Mouse (Mus musculus) heart, postnatal 14 days (tissue): ENCODE data around the gene Cldnd1. TPM values are rescaled to one million over a fixed set of nuclear protein-coding genes. Genes with fewer than 3 reads are reported as not detected.

Experiments used
- DNase-seq, 2 experiments: peaks; one replicate each; pipeline ENCODE4 v3.0.0; 2021 to 2022
- intact Hi-C: fragments of 180-260 bp; cut with DNase I; formaldehyde crosslinking; loops from one replicate; pipeline ENCODE4 v1.15.1; 2025
- total RNA-seq, 2 experiments: library from RNA; stranded (reverse); gene quantifications; 2 replicates each; pipeline ENCODE4 v1.2.3; 2021

The Cldnd1 gene
- total RNA-seq, 2 experiments from 2014 or later, result 56.3 to 61.4 TPM

DNA sequence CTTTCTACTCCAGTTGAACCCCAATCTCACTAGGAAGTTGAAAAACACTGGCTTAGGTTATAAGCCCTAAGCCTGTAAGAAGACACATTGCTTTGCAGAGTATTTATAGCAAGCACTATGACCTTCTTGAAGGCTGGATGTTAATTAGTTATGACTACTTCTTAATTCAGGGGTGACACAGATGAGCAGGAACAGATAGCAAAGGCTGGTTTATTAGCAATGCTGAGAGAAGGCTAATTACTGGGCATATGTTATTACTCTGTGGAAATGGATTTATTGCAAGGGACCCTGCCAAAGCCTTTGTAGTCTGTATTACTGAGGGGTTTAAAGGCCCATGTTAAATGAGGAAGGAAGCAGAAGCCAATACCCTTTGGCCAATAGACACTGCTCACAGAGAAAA, 22.7 kb upstream of the Cldnd1 start:
- DNase-seq, result no peak
- intact Hi-C loops, result no loop called here

DNA sequence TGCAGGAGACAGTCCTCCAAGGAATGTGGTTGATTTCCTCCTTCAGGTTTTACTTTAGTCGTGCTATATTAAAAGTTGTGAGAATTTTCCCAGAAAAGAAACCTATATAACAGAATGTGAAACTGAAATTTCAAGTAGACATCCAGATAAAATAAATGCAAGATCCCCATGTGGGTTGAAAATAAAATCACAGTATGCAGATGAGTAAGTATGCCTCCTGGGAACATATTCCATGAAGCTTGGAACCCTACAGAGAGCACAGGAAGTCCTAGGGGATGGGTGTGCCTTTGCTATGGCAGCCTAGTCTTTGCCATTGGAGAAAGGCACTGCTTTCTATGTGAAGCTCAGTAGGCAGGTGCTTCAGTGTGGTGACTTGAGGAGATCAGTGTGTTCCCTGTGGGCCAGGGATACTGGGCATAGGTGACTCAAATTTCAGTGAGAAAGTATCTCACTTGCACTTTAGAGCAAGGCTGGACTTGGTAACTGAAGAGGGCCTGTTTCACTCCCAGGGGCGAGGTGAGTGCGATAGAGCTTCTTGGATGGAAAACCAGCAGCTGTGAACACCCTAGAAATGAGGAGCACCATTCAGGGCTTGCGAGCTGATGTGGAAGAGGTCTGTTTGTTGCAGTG, 20.3 kb upstream of the Cldnd1 start:
- intact Hi-C loops, result no loop called here

GRCm38 (mm10) chr16:58708601-58709475, 18.9 kb upstream of the Cldnd1 start:
- DNase-seq, result no peak
- intact Hi-C loops, result no loop called here

More for the DNA sequence above, 20.3 kb upstream of the Cldnd1 start:
- no peak for DNase-seq

DNA sequence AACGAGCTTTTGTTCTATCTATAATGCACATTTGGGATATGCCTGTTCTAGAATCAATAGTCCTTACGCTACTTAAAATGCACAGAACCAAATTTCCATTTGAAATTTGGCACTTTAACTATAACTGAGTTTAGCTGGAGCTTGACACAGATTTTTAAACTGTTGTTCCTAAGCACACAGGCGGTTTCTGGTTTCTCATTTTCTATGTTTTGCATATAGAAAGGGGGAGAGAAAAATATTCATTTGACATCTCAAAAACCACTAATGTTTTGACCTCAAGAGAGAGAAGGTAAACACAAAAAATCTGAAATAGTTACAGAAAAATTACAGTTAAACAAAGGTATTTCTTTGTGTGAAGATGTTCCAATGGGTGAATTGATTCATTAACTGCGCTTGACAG, 18.2 kb upstream of the Cldnd1 start:
- intact Hi-C loops, result no loop called here

DNA sequence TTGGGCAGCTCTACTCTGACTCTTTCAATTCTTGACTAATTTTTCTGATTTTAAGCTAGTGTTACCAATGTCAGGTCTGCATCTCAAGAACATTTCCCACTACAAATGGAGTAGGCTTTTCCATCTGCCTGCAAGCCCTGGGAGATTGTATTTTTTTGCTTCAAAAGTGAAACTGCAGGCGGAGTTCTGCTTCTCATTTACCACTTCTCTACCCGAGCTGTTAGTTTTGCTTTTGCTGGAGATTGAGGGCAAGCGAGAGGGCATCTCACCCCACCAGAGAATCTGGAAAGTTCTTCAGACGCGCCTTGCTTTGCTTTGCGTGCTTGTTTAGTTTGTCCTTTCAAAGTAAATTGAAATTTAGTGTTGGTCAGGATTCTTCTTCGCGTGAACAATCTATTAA, 15.5 kb upstream of the Cldnd1 start:
- no peak for DNase-seq
- intact Hi-C loops, result no loop called here

More for the DNA sequence above, 18.2 kb upstream of the Cldnd1 start:
- no peak for DNase-seq

GRCm38 (mm10) chr16:58713128-58713527, 14.6 kb upstream of the Cldnd1 start:
- intact Hi-C loops, result no loop called here
- DNase-seq, result no peak

DNA sequence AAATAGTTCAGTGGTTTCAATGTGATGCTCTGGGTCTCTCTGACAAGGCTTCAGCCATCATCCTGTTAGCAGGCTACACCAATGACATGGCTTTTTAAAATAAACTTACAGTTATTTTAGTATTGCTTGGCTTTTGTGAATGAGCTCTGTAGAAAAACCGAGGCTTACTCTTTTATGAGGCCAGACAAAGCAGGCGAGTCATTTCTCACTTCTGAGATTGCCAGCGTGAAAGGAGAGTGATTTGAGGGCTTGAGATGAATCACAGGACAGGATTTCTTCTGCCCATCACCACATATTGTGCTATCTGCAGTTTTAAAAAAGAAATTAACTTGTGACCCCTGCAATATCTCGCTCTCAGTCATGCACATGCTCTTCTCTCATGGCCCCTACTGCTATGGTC, 12.7 kb upstream of the Cldnd1 start:
- DNase-seq, result no peak
- intact Hi-C loops, result no loop called here

DNA sequence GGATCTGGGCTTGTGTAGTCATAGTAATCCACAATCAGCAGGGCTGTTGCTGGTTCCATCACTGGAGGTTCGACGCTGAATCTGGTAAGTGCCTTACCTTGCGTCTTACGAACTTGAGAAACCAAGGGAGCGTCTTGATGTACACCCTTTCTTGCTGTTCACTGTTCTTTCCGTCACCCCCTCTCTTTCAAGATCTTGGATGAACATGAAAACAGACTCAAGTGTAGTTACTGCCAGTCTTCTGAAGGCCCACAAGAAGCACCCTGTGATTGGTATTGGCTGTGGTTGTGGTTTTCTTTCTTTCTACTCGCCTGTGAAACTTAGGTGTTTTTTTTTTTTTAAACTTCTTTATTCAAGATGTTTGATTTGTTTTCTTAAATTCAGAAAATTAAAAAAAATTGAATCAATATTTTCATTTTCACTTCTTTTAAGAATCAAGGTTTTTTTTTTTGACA, 9.0 kb upstream of the Cldnd1 start, which contains the start of gene Gpr15:
Gene Gpr15 (minus strand): TSS at position 405 of the 455 bp plus-strand sequence.
- intact Hi-C loops, result no loop called here
- no peak for DNase-seq

DNA sequence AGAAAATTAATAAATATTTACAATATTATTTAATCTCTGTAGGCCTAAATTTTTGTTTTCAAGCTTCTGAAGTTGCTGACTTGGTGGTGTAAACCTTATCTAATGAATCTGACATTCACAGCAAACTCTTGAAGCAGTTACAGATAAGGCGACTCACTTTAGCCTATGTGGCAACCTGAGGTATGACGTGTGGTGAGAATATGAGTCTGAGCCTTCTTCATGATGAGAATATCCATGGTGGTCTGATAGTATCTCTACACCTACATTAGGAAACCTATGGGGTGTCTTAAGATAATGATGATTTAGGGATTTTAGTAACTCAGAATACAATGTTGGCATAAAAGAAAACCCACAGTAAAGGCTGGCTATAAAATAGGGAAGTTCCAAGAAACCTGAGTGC, 5.4 kb upstream of the Cldnd1 start:
- intact Hi-C loops, result no loop called here
- no peak for DNase-seq

DNA sequence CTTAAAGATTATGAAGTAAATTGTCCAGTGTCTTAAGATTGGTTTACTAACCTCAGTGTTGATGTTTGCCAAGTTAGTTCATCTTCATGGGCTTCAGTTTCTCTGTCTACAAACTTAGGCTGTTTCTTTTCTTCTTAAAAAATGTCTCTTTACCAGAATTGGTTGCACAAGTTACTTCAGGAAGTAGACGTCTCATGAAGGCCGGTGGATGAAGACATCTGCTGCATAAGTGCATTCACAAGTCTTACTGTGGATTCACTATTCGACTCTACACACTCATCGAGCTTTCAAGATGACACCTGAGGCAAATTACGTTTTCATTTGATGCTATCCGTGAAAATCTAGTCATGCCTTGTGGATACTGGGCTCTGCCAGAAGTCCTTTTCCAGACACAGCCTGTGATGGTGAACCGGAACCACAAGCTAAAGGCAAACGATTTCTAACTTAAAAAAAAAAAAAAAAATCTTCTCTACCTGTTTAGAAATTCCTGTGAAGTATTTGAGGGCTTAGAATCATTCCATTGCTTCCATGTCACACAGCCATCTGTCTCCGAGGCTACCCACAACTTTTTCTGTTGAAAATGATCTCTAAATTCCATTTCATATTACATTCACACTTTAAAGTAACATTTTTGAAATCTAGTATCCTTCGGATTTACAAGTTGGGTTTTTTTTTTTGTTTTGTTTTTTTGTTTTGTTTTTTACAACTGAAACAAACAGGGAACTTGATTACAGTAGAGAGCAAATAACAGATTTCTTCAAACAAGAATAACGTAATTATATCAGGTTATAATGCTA, 832 bp upstream of the Cldnd1 start:
- no peak for DNase-seq
- intact Hi-C loops, result loop anchor here (5.0 kb wide), 1 partner anchor 275 kb away; no protein-coding TSS in a partner anchor

- no peak for DNase-seq
- intact Hi-C loops, result loop anchor here (2.0 to 5.0 kb wide), 2 partner anchors 57 to 276 kb away; partner anchors contain the start of gene Cpox
Measured at GRCm38 (mm10) chr16:58728176-58728671, 514 bp downstream of the Cldnd1 start.

DNA sequence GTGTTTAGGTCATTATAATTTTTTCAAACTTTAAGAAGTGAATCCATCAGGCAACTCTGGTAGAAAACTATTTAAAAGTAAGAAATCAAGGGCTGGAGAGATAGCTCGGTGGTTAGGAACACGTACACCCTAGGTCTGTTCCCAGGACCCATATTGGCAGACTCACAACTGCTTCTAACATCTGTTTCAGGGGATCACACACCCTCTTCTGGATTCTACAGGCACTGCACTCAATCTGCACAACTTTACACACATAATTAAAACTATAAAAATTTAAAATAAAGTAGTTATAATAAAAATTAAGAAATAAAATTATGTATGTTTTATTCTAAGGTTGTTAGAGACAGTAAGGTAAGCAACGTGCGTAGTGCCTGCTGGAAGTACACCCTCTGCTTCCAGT, 10.5 kb downstream of the Cldnd1 start:
- intact Hi-C loops, result loop anchor here (10.0 kb wide), 1 partner anchor 213 kb away; the partner anchor contains the start of gene St3gal6
- no peak for DNase-seq

- no peak for DNase-seq
- intact Hi-C loops, result loop anchor here (10.0 kb wide), 1 partner anchor 214 kb away; the partner anchor contains the start of gene St3gal6
Measured at GRCm38 (mm10) chr16:58738800-58739199, 11.1 kb downstream of the Cldnd1 start.

GRCm38 (mm10) chr16:58740751-58741150, 13.0 kb downstream of the Cldnd1 start:
- no peak for DNase-seq
- intact Hi-C loops, result no loop called here

GRCm38 (mm10) chr16:58746715-58747114, 19.0 kb downstream of the Cldnd1 start:
- intact Hi-C loops, result no loop called here
- DNase-seq, result no peak

GRCm38 (mm10) chr16:58751314-58751713, 23.6 kb downstream of the Cldnd1 start:
- DNase-seq, result no peak
- intact Hi-C loops, result loop anchor here (5.0 kb wide), 2 partner anchors 69 to 124 kb away; no protein-coding TSS in a partner anchor

- intact Hi-C loops, result no loop called here
- DNase-seq, result no peak
Measured at GRCm38 (mm10) chr16:58756191-58756590, 28.5 kb downstream of the Cldnd1 start.

GRCm38 (mm10) chr16:58763076-58763475, 35.4 kb downstream of the Cldnd1 start, which contains the start of gene Olfr172:
Gene Olfr172 (minus strand): TSS chr16:58763176.
- intact Hi-C loops, result no loop called here
- no peak for DNase-seq
